14 mouse cellular contexts compared by ENCODE assay signal in genomic region chr10:82780322-82780721, GRCm38 (mm10). TPM values are rescaled to one million over a fixed set of nuclear protein-coding genes. Genes with fewer than 3 reads are reported as not detected.
A peak's percentile ranks its signal among the peaks of the same experiment; 100 is the strongest.
DNase-seq lines count a peak whose midpoint lies in the region; ATAC-seq lines count a peak whose summit lies in the region.
"Had no signal": no experiment of that assay in that cellular context is flagged by ENCODE, and none has a peak within 500 bp of the region (broad histone marks: within the 10 kb centered on the region; RNA-seq: fewer than 3 reads in every experiment).

No protein-coding gene starts in this region.

- H3K9ac ChIP-seq in intestine, embryonic 15.5 days = no peak overlapping the region
- H3K9ac ChIP-seq: embryonic facial prominence, embryonic 13.5 days; forebrain, embryonic 15.5 days had no signal

- H3K4me2 ChIP-seq in intestine, embryonic 15.5 days (replicated peaks) = no peak overlapping the region
- H3K4me2 ChIP-seq: embryonic facial prominence, embryonic 13.5 days; forebrain, embryonic 15.5 days had no signal

- H3K27ac ChIP-seq in intestine, embryonic 15.5 days = no peak overlapping the region
- H3K27ac ChIP-seq: embryonic facial prominence, embryonic 13.5 days; forebrain, embryonic 15.5 days had no signal

- H3K4me3 ChIP-seq in intestine, embryonic 15.5 days (replicated peaks) = no peak overlapping the region
- H3K4me3 ChIP-seq: embryonic facial prominence, embryonic 13.5 days; forebrain, embryonic 15.5 days had no signal

- H3K9me3 ChIP-seq in intestine, embryonic 15.5 days = no peaks in the 10 kb centered on the region
- H3K9me3 ChIP-seq: embryonic facial prominence, embryonic 13.5 days; forebrain, embryonic 15.5 days had no signal

- WGBS in intestine, embryonic 15.5 days = 88% methylated on average over 3 of the region's 3 CpGs

- H3K27me3 ChIP-seq in intestine, embryonic 15.5 days (replicated peaks) = no peaks in the 10 kb centered on the region
- H3K27me3 ChIP-seq: embryonic facial prominence, embryonic 13.5 days; forebrain, embryonic 15.5 days had no signal

- peak; percentile 91 for DNase-seq in 416B (ENCODE audit: low read depth)
- DNase-seq in CD4-positive, CD25-positive, alpha-beta regulatory T cell, adult 2 months (ENCODE audit: low read depth, low spot score) = peak; percentile 62
- DNase-seq in layer of hippocampus, adult 11-12 months (ENCODE audit: low spot score) = no peak
- no peak for DNase-seq in thymus, postnatal 4 days
- DNase-seq: cerebellum, adult 9-11 months; heart, adult 18-20 months; kidney, postnatal 10 days; lung, postnatal 10 days had no signal

- no peaks in the 10 kb centered on the region for H3K36me3 ChIP-seq in intestine, embryonic 15.5 days
- H3K36me3 ChIP-seq: embryonic facial prominence, embryonic 13.5 days; forebrain, embryonic 15.5 days had no signal

- no peaks in the 10 kb centered on the region for H3K4me1 ChIP-seq in intestine, embryonic 15.5 days (replicated peaks)
- H3K4me1 ChIP-seq: embryonic facial prominence, embryonic 13.5 days; forebrain, embryonic 15.5 days had no signal

- ATAC-seq in granulocyte monocyte progenitor cell, adult 5-6 weeks (replicated peaks; ENCODE audit: poor library complexity, severe bottlenecking) = peak; percentile 82
- peak; percentile 73 for ATAC-seq in megakaryocyte progenitor cell, adult 5-6 weeks (replicated peaks; ENCODE audit: poor library complexity)
- ATAC-seq in intestine, embryonic 15.5 days = no peak
- no peak for ATAC-seq in cerebellum, adult (ENCODE audit: insufficient number of reproducible peaks, low FRiP score, low TSS enrichment)
- ATAC-seq: forebrain, embryonic 15.5 days had no signal

RNA-seq across cellular contexts. Expression of gene Nfyb, which starts 16.4 kb away (rescaled TPM):
- total RNA-seq in granulocyte monocyte progenitor cell, adult 5-6 weeks (2014; fragmentation: Nextera tagmentation) = 27.2 and 41.6 TPM in 2 replicates
- 68.1 and 75.2 TPM in 2 replicates for total RNA-seq in granulocyte monocyte progenitor cell, adult 5-6 weeks (2017)
- total RNA-seq in megakaryocyte progenitor cell, adult 5-6 weeks (2015) = 36.2 and 41.8 TPM in 2 replicates
- 65.0 and 92.2 TPM in 2 replicates for total RNA-seq in megakaryocyte progenitor cell, adult 5-6 weeks (2017)
- polyA plus RNA-seq in intestine, embryonic 15.5 days (2015; fragmentation: Nextera tagmentation; extraction: Ambion mirVana) = 37.9 and 42.7 TPM in 2 replicates

RNA-seq across cellular contexts. Expression of gene Txnrd1, which starts 53.4 kb away (rescaled TPM):
- 59.2 and 69.7 TPM in 2 replicates for total RNA-seq in granulocyte monocyte progenitor cell, adult 5-6 weeks (2014; fragmentation: Nextera tagmentation)
- total RNA-seq in granulocyte monocyte progenitor cell, adult 5-6 weeks (2017) = 85.1 and 91.5 TPM in 2 replicates
- 50.6 and 56.6 TPM in 2 replicates for total RNA-seq in megakaryocyte progenitor cell, adult 5-6 weeks (2015)
- 96.0 and 102 TPM in 2 replicates for total RNA-seq in megakaryocyte progenitor cell, adult 5-6 weeks (2017)
- polyA plus RNA-seq in intestine, embryonic 15.5 days (2015; fragmentation: Nextera tagmentation; extraction: Ambion mirVana) = 106 and 115 TPM in 2 replicates

Comparison
In these comparisons a context has a peak if more than half of its experiments do, and no peak if none do; other contexts are left out.
1. DNase-seq: peak in 416B (single experiment) and CD4-positive, CD25-positive, alpha-beta regulatory T cell, adult 2 months (single experiment); none in layer of hippocampus, adult 11-12 months (single experiment) and thymus, postnatal 4 days (single experiment).
2. ATAC-seq: peak in granulocyte monocyte progenitor cell, adult 5-6 weeks (single experiment) and megakaryocyte progenitor cell, adult 5-6 weeks (single experiment); none in intestine, embryonic 15.5 days (single experiment) and cerebellum, adult (single experiment).